Mouse (Mus musculus): ENCODE data around the gene Mob4.

GRCm38 (mm10) chr1:55198719-55199118, 67.7 kb downstream of the Mob4 start:
- TF ChIP-seq POLR2A (IDR thresholded peaks at IDR 0.05; ENCODE audit: low read depth, low read length) (no peak), CTCF (conservative IDR thresholded peaks at IDR 0.05; ENCODE audit: insufficient read depth, insufficient read length, low read depth, low read length) (no peak)

Data from kidney, adult 2 months (tissue).